Mouse (Mus musculus): ENCODE results near the gene Slc6a1.
A peak's percentile ranks its signal among the peaks of the same experiment; 100 is the strongest.
"Not testable (repeated sequence)": the region's sequence is repeated elsewhere in the genome, so short reads cannot be mapped to it uniquely, and the experiment has no call there.

Slc6a1 gene

GRCm38 (mm10) chr6:114290929-114291328 is 8.5 kb downstream of the Slc6a1 start:
- no peak for DNase-seq

- no peak for DNase-seq
Measured at GRCm38 (mm10) chr6:114291396-114291795, 9.0 kb downstream of the Slc6a1 start.

- DNase-seq: peak; percentile 93
Measured at GRCm38 (mm10) chr6:114293511-114293910, 11.1 kb downstream of the Slc6a1 start.

GRCm38 (mm10) chr6:114295086-114295485 is 12.7 kb downstream of the Slc6a1 start:
- DNase-seq: no peak

- DNase-seq: no peak
Measured at GRCm38 (mm10) chr6:114297260-114298002, 15.0 kb downstream of the Slc6a1 start.

- no peak for DNase-seq
Measured at GRCm38 (mm10) chr6:114299699-114300098, 17.3 kb downstream of the Slc6a1 start.

GRCm38 (mm10) chr6:114300737-114301136 is 18.3 kb downstream of the Slc6a1 start:
- no peak for DNase-seq

- peak; percentile 90 for DNase-seq
Measured at GRCm38 (mm10) chr6:114304668-114305067, 22.2 kb downstream of the Slc6a1 start.

GRCm38 (mm10) chr6:114320511-114320910 is 38.1 kb downstream of the Slc6a1 start:
- no peak for DNase-seq

GRCm38 (mm10) chr6:114321146-114321545 is 38.7 kb downstream of the Slc6a1 start:
- DNase-seq: no peak

- DNase-seq: no peak
Measured at GRCm38 (mm10) chr6:114322914-114323313, 40.5 kb downstream of the Slc6a1 start.

- DNase-seq: no peak
Measured at GRCm38 (mm10) chr6:114324808-114325207, 42.4 kb downstream of the Slc6a1 start.

- no peak for DNase-seq
Measured at GRCm38 (mm10) chr6:114329597-114330470, 47.4 kb downstream of the Slc6a1 start.

- no peak for DNase-seq
Measured at GRCm38 (mm10) chr6:114331926-114332325, 49.5 kb downstream of the Slc6a1 start.

GRCm38 (mm10) chr6:114336128-114336943 is 53.9 kb downstream of the Slc6a1 start:
- no peak for DNase-seq

- no peak for DNase-seq
Measured at GRCm38 (mm10) chr6:114336944-114337215, 54.4 kb downstream of the Slc6a1 start.

GRCm38 (mm10) chr6:114341381-114341780 is 58.9 kb downstream of the Slc6a1 start:
- DNase-seq: not testable (repeated sequence)

GRCm38 (mm10) chr6:114343740-114344139 is 61.3 kb downstream of the Slc6a1 start:
- DNase-seq: no peak

GRCm38 (mm10) chr6:114345156-114345555 is 62.7 kb downstream of the Slc6a1 start:
- DNase-seq: peak; percentile 92

- no peak for DNase-seq
Measured at GRCm38 (mm10) chr6:114347831-114348754, 65.7 kb downstream of the Slc6a1 start.

GRCm38 (mm10) chr6:114354635-114355034 is 72.2 kb downstream of the Slc6a1 start:
- no peak for DNase-seq

GRCm38 (mm10) chr6:114358171-114358570 is 75.7 kb downstream of the Slc6a1 start:
- DNase-seq: peak; percentile 97

All from heart, adult 11 months (tissue).